Mouse (Mus musculus) forebrain, embryonic 15.5 days (tissue): ENCODE data around the gene Flrt1. TPM values are rescaled to one million over a fixed set of nuclear protein-coding genes. Genes with fewer than 3 reads are reported as not detected.

Experiments used
- ATAC-seq: fragments of 200-750 bp; cut with Nextera tagmentation; replicated peaks from 2 replicates; pipeline ENCODE4 v1.8.0; 2017; ENCODE audit warnings: mild to moderate bottlenecking, moderate TSS enrichment, moderate library complexity
- H3K27ac ChIP-seq: fragments of 300-500 bp; sonication (generic); replicated peaks from 2 replicates; pipeline ENCODE4 v1.5.1; 2015; ENCODE audit warnings: mild to moderate bottlenecking, inconsistent platforms
- H3K27me3 ChIP-seq: fragments of 300-500 bp; sonication (generic); 2 replicates; pipeline ENCODE4 v1.6.1; 2015; ENCODE audit warnings: inconsistent platforms
- H3K36me3 ChIP-seq: fragments of 300-500 bp; sonication (generic); 2 replicates; pipeline ENCODE4 v1.6.1; 2015; ENCODE audit warnings: mild to moderate bottlenecking, inconsistent platforms
- H3K4me1 ChIP-seq: fragments of 300-500 bp; sonication (generic); 2 replicates; pipeline ENCODE4 v1.6.1; 2015; ENCODE audit warnings: inconsistent platforms
- H3K4me2 ChIP-seq: fragments of 300-500 bp; sonication (generic); replicated peaks from 2 replicates; pipeline ENCODE4 v1.6.1; 2015; ENCODE audit warnings: mild to moderate bottlenecking, inconsistent platforms
- H3K4me3 ChIP-seq: fragments of 300-500 bp; sonication (generic); 2 replicates; pipeline ENCODE4 v1.5.1; 2015; ENCODE audit warnings: mild to moderate bottlenecking, inconsistent platforms
- H3K9ac ChIP-seq: fragments of 300-500 bp; sonication (generic); replicated peaks from 2 replicates; pipeline ENCODE4 v1.6.1; 2015; ENCODE audit warnings: mild to moderate bottlenecking, inconsistent platforms
- H3K9me3 ChIP-seq: fragments of 300-500 bp; sonication (generic); 2 replicates; pipeline ENCODE4 v1.6.1; 2016; ENCODE audit warnings: inconsistent platforms
- WGBS: fragments of 180-500 bp; shearing (Covaris S2); methylation state at CpG from one replicate; pipeline ENCODE4 v1.1.7; 2015; ENCODE audit warnings: mixed read lengths; 5-methylcytosine and 5-hydroxymethylcytosine counted together
- polyA plus RNA-seq: library from polyadenylated mRNA; unstranded; fragments of >200 nt; fragmentation: Nextera tagmentation; extraction: Ambion mirVana; gene quantifications from 2 replicates; pipeline ENCODE4 v1.2.1, GENCODE M21; 2015

Flrt1 gene
- polyA plus RNA-seq, 1 experiment from 2014 or later = 14.9 TPM

GRCm38 (mm10) chr19:7092756-7093155 is 12.8 kb downstream of the Flrt1 start:
- Histone ChIP-seq H3K4me1 (peaks cover 57% of the 10 kb centered on the region), H3K4me3 (no peak overlapping the region), H3K9ac (no peak overlapping the region), H3K36me3 (no peaks in the 10 kb centered on the region), H3K4me2 (no peak overlapping the region), H3K27me3 (no peaks in the 10 kb centered on the region), H3K9me3 (no peaks in the 10 kb centered on the region), H3K27ac (peak overlapping the region; percentile 92; the same call in 1 of the 2 replicates)
- ATAC-seq = no peak
- 69% methylated on average over 5 of the region's 5 CpGs for WGBS

- Histone ChIP-seq H3K4me2 (no peak overlapping the region), H3K4me3 (no peak overlapping the region), H3K9me3 (no peaks in the 10 kb centered on the region), H3K4me1 (peaks cover 62% of the 10 kb centered on the region), H3K27ac (peak overlapping the region; percentile 92), H3K9ac (no peak overlapping the region), H3K36me3 (no peaks in the 10 kb centered on the region), H3K27me3 (no peaks in the 10 kb centered on the region)
- 19% methylated on average over 10 of the region's 10 CpGs for WGBS
- ATAC-seq = peak; percentile 32
Measured at GRCm38 (mm10) chr19:7091448-7092050, 14.0 kb downstream of the Flrt1 start.

GRCm38 (mm10) chr19:7090369-7091064 is 15.0 kb downstream of the Flrt1 start:
- peak; percentile 20 for ATAC-seq
- H3K36me3 ChIP-seq = no peaks in the 10 kb centered on the region
- H3K27me3 ChIP-seq = no peaks in the 10 kb centered on the region
- H3K4me3 ChIP-seq = no peak overlapping the region
- H3K27ac ChIP-seq = peak overlapping the region; percentile 92
- peak overlapping the region; percentile 14; the same call in 1 of the 2 replicates for H3K4me2 ChIP-seq
- 3% methylated on average over 10 of the region's 10 CpGs for WGBS
- H3K9ac ChIP-seq = peak overlapping the region; percentile 27
- H3K4me1 ChIP-seq = peaks cover 66% of the 10 kb centered on the region
- H3K9me3 ChIP-seq = no peaks in the 10 kb centered on the region

- WGBS = 37% methylated on average over 7 of the region's 7 CpGs
- Histone ChIP-seq H3K27me3 (no peaks in the 10 kb centered on the region), H3K36me3 (no peaks in the 10 kb centered on the region), H3K4me1 (peaks cover 72% of the 10 kb centered on the region), H3K27ac (peak overlapping the region; percentile 92), H3K9me3 (no peaks in the 10 kb centered on the region), H3K9ac (peak overlapping the region; percentile 27), H3K4me2 (no peak overlapping the region), H3K4me3 (no peak overlapping the region)
- ATAC-seq = 0 out of 2 replicates have a peak, but pooled peaks have one; percentile 9
Measured at GRCm38 (mm10) chr19:7089842-7090251, 15.7 kb downstream of the Flrt1 start.

GRCm38 (mm10) chr19:7089050-7089449 is 16.5 kb downstream of the Flrt1 start:
- no peaks in the 10 kb centered on the region for H3K36me3 ChIP-seq
- no peak overlapping the region for H3K9ac ChIP-seq

GRCm38 (mm10) chr19:7088558-7088957 is 17.0 kb downstream of the Flrt1 start:
- Histone ChIP-seq H3K27ac (peak overlapping the region; percentile 92), H3K36me3 (no peaks in the 10 kb centered on the region), H3K4me3 (no peak overlapping the region), H3K9ac (no peak overlapping the region), H3K4me2 (no peak overlapping the region), H3K27me3 (no peaks in the 10 kb centered on the region), H3K9me3 (no peaks in the 10 kb centered on the region), H3K4me1 (peaks cover 85% of the 10 kb centered on the region)
- 12% methylated on average over 9 of the region's 9 CpGs for WGBS
- no peak for ATAC-seq

More at GRCm38 (mm10) chr19:7089050-7089449, 16.5 kb downstream of the Flrt1 start:
- H3K27me3 ChIP-seq = no peaks in the 10 kb centered on the region
- peak overlapping the region; percentile 92 for H3K27ac ChIP-seq
- no peak overlapping the region for H3K4me2 ChIP-seq
- H3K4me3 ChIP-seq = no peak overlapping the region
- H3K9me3 ChIP-seq = no peaks in the 10 kb centered on the region
- peaks cover 80% of the 10 kb centered on the region for H3K4me1 ChIP-seq
- WGBS = 45% methylated on average over 5 of the region's 5 CpGs
- no peak for ATAC-seq

- Histone ChIP-seq H3K27ac (0 out of 2 replicates have a peak overlapping the region, but pooled peaks have one; percentile 12), H3K4me3 (no peak overlapping the region), H3K27me3 (no peaks in the 10 kb centered on the region), H3K9ac (no peak overlapping the region), H3K4me2 (no peak overlapping the region), H3K4me1 (peaks cover 62% of the 10 kb centered on the region), H3K36me3 (no peaks in the 10 kb centered on the region), H3K9me3 (no peaks in the 10 kb centered on the region)
- ATAC-seq = no peak
- WGBS = 33% methylated on average over 15 of the region's 15 CpGs
Measured at GRCm38 (mm10) chr19:7084734-7085133, 20.8 kb downstream of the Flrt1 start.

- Histone ChIP-seq H3K4me2 (no peak overlapping the region), H3K4me1 (peaks cover 47% of the 10 kb centered on the region), H3K9ac (no peak overlapping the region), H3K4me3 (no peak overlapping the region), H3K36me3 (no peaks in the 10 kb centered on the region), H3K27me3 (no peaks in the 10 kb centered on the region), H3K9me3 (no peaks in the 10 kb centered on the region), H3K27ac (peak overlapping the region; percentile 79)
- peak; percentile 90 for ATAC-seq
- WGBS = 11% methylated on average over 14 of the region's 14 CpGs
Measured at GRCm38 (mm10) chr19:7083035-7083794, 22.3 kb downstream of the Flrt1 start.

- H3K4me1 ChIP-seq = peaks cover 37% of the 10 kb centered on the region
Measured at GRCm38 (mm10) chr19:7081516-7082266, 23.8 kb downstream of the Flrt1 start.

GRCm38 (mm10) chr19:7078271-7078670 is 27.3 kb downstream of the Flrt1 start:
- no peaks in the 10 kb centered on the region for H3K36me3 ChIP-seq
- no peak for ATAC-seq
- 90% methylated on average over 7 of the region's 7 CpGs for WGBS
- H3K9me3 ChIP-seq = no peaks in the 10 kb centered on the region
- no peak overlapping the region for H3K4me2 ChIP-seq
- no peak overlapping the region for H3K27ac ChIP-seq
- H3K9ac ChIP-seq = no peak overlapping the region
- H3K27me3 ChIP-seq = no peaks in the 10 kb centered on the region
- H3K4me3 ChIP-seq = no peak overlapping the region
- H3K4me1 ChIP-seq = peaks cover 25% of the 10 kb centered on the region

More at GRCm38 (mm10) chr19:7081516-7082266, 23.8 kb downstream of the Flrt1 start:
- Histone ChIP-seq H3K27me3 (no peaks in the 10 kb centered on the region), H3K9ac (no peak overlapping the region), H3K4me2 (no peak overlapping the region), H3K4me3 (no peak overlapping the region), H3K36me3 (no peaks in the 10 kb centered on the region), H3K9me3 (no peaks in the 10 kb centered on the region), H3K27ac (peak overlapping the region; percentile 79; the same call in 1 of the 2 replicates)
- 82% methylated on average over 7 of the region's 7 CpGs for WGBS
- ATAC-seq = no peak

GRCm38 (mm10) chr19:7077666-7078065 is 27.9 kb downstream of the Flrt1 start:
- Histone ChIP-seq H3K9me3 (no peaks in the 10 kb centered on the region), H3K4me3 (no peak overlapping the region), H3K36me3 (no peaks in the 10 kb centered on the region), H3K4me2 (no peak overlapping the region), H3K9ac (no peak overlapping the region), H3K4me1 (peaks cover 24% of the 10 kb centered on the region), H3K27me3 (no peaks in the 10 kb centered on the region), H3K27ac (no peak overlapping the region)
- no peak for ATAC-seq
- WGBS = 60% methylated on average over 9 of the region's 9 CpGs
